21 mouse cellular contexts compared by ENCODE assay signal in genomic region chr9:45699171-45699570, GRCm38 (mm10).
A peak's percentile ranks its signal among the peaks of the same experiment; 100 is the strongest.
DNase-seq lines count a peak whose midpoint lies in the region; ATAC-seq and TF ChIP-seq lines count a peak whose summit lies in the region.
"Had no signal": no experiment of that assay in that cellular context is flagged by ENCODE, and none has a peak within 500 bp of the region (broad histone marks: within the 10 kb centered on the region; RNA-seq: fewer than 3 reads in every experiment).

No protein-coding gene starts in this region.

- WGBS in hindbrain, embryonic 10.5 days: 88% methylated on average over 10 of the region's 10 CpGs
- 72% methylated on average over 10 of the region's 10 CpGs for WGBS in hindbrain, postnatal 0 days
- WGBS in forebrain, embryonic 15.5 days: 68% methylated on average over 10 of the region's 10 CpGs
- WGBS in hindbrain, embryonic 16.5 days: 71% methylated on average over 10 of the region's 10 CpGs
- 46% methylated on average over 10 of the region's 10 CpGs for WGBS in midbrain, postnatal 0 days
- WGBS in thymus, adult 2 months: 93% methylated on average over 10 of the region's 10 CpGs

- no peaks in the 10 kb centered on the region for H3K9me3 ChIP-seq in hindbrain, embryonic 10.5 days
- no peaks in the 10 kb centered on the region for H3K9me3 ChIP-seq in hindbrain, postnatal 0 days (ENCODE audit: low read length)
- no peaks in the 10 kb centered on the region for H3K9me3 ChIP-seq in forebrain, embryonic 15.5 days
- no peaks in the 10 kb centered on the region for H3K9me3 ChIP-seq in hindbrain, embryonic 16.5 days (ENCODE audit: control insufficient read depth, low read length)
- H3K9me3 ChIP-seq in midbrain, postnatal 0 days (ENCODE audit: low read length): no peaks in the 10 kb centered on the region
- H3K9me3 ChIP-seq: embryonic facial prominence, embryonic 12.5 days; heart, embryonic 15.5 days had no signal

- H3K27me3 ChIP-seq in hindbrain, embryonic 10.5 days (ENCODE audit: insufficient read depth, poor library complexity, severe bottlenecking): no peaks in the 10 kb centered on the region
- H3K27me3 ChIP-seq in hindbrain, postnatal 0 days (ENCODE audit: insufficient read depth, low read length): no peaks in the 10 kb centered on the region
- H3K27me3 ChIP-seq in forebrain, embryonic 15.5 days: no peaks in the 10 kb centered on the region
- no peaks in the 10 kb centered on the region for H3K27me3 ChIP-seq in hindbrain, embryonic 16.5 days (replicated peaks; ENCODE audit: control insufficient read depth, insufficient read depth, low read length)
- H3K27me3 ChIP-seq in midbrain, postnatal 0 days (ENCODE audit: insufficient read depth, low read length): no peaks in the 10 kb centered on the region
- no peaks in the 10 kb centered on the region for H3K27me3 ChIP-seq in thymus, adult 2 months (ENCODE audit: control insufficient read depth, insufficient read depth, low read length)
- H3K27me3 ChIP-seq: embryonic facial prominence, embryonic 12.5 days had no signal

- no peak for TF ChIP-seq POLR2A in thymus, adult 2 months (IDR thresholded peaks at IDR 0.05; ENCODE audit: control insufficient read depth, extremely low read depth, insufficient read depth, low read length, poor library complexity)

- peaks cover 13% of the 10 kb centered on the region; the same call in 1 of the 2 replicates for H3K4me1 ChIP-seq in hindbrain, embryonic 10.5 days (replicated peaks)
- H3K4me1 ChIP-seq in hindbrain, postnatal 0 days (ENCODE audit: insufficient read depth, low read length): no peaks in the 10 kb centered on the region
- peaks cover 2% of the 10 kb centered on the region for H3K4me1 ChIP-seq in forebrain, embryonic 15.5 days
- peaks cover 3% of the 10 kb centered on the region; the same call in 1 of the 2 replicates for H3K4me1 ChIP-seq in hindbrain, embryonic 16.5 days (ENCODE audit: control insufficient read depth, insufficient read depth, low read depth, low read length)
- H3K4me1 ChIP-seq in midbrain, postnatal 0 days (ENCODE audit: insufficient read depth, low read length): 0 out of 2 replicates have a peak, but pooled peaks cover 5% of the 10 kb centered on the region
- H3K4me1 ChIP-seq in thymus, adult 2 months (replicated peaks; ENCODE audit: control insufficient read depth, insufficient read depth, low read length): no peaks in the 10 kb centered on the region
- H3K4me1 ChIP-seq: embryonic facial prominence, embryonic 12.5 days; heart, embryonic 15.5 days had no signal

- TF ChIP-seq CTCF in hindbrain, postnatal 0 days (IDR thresholded peaks at IDR 0.05; ENCODE audit: low read depth): no peak
- no peak for TF ChIP-seq CTCF in midbrain, postnatal 0 days (IDR thresholded peaks at IDR 0.05)
- TF ChIP-seq CTCF in thymus, adult 2 months (IDR thresholded peaks at IDR 0.05; ENCODE audit: borderline replicate concordance, control insufficient read depth, extremely low read depth, insufficient read depth, low read length, poor library complexity): no peak

- no peak overlapping the region for H3K9ac ChIP-seq in hindbrain, postnatal 0 days (replicated peaks; ENCODE audit: low read length)
- H3K9ac ChIP-seq in forebrain, embryonic 15.5 days (replicated peaks): no peak overlapping the region
- no peak overlapping the region for H3K9ac ChIP-seq in hindbrain, embryonic 16.5 days (ENCODE audit: low read depth, low read length)
- H3K9ac ChIP-seq in midbrain, postnatal 0 days (replicated peaks; ENCODE audit: low read length, poor library complexity, severe bottlenecking): no peak overlapping the region
- H3K9ac ChIP-seq: embryonic facial prominence, embryonic 12.5 days; heart, embryonic 15.5 days had no signal

- H3K4me2 ChIP-seq in hindbrain, postnatal 0 days (ENCODE audit: low read depth, low read length): no peak overlapping the region
- H3K4me2 ChIP-seq in forebrain, embryonic 15.5 days (replicated peaks): no peak overlapping the region
- no peak overlapping the region for H3K4me2 ChIP-seq in hindbrain, embryonic 16.5 days (ENCODE audit: low read length)
- H3K4me2 ChIP-seq in midbrain, postnatal 0 days (ENCODE audit: low read depth, low read length, poor library complexity, severe bottlenecking): no peak overlapping the region
- H3K4me2 ChIP-seq: embryonic facial prominence, embryonic 12.5 days; heart, embryonic 15.5 days had no signal

- 0 out of 2 replicates have a peak overlapping the region, but pooled peaks have one; percentile 45 for H3K27ac ChIP-seq in hindbrain, embryonic 10.5 days
- no peak overlapping the region for H3K27ac ChIP-seq in hindbrain, postnatal 0 days
- 0 out of 2 replicates have a peak overlapping the region, but pooled peaks have one; percentile 2 for H3K27ac ChIP-seq in forebrain, embryonic 15.5 days (replicated peaks)
- H3K27ac ChIP-seq in hindbrain, embryonic 16.5 days (ENCODE audit: low read depth, low read length): no peak overlapping the region; the same call in 1 of the 2 replicates
- peak overlapping the region; percentile 63 for H3K27ac ChIP-seq in midbrain, postnatal 0 days (ENCODE audit: low read depth, low read length)
- no peak overlapping the region for H3K27ac ChIP-seq in thymus, adult 2 months (ENCODE audit: control insufficient read depth, insufficient read depth, low read length)
- H3K27ac ChIP-seq: embryonic facial prominence, embryonic 12.5 days; heart, embryonic 15.5 days; layer of hippocampus, adult 2 months had no signal

- no peak for ATAC-seq in hindbrain, postnatal 0 days
- ATAC-seq in forebrain, embryonic 15.5 days (replicated peaks): no peak
- 0 out of 2 replicates have a peak, but pooled peaks have one; percentile 28 for ATAC-seq in hindbrain, embryonic 16.5 days
- peak; percentile 62; the same call in 1 of the 2 replicates for ATAC-seq in midbrain, postnatal 0 days (ENCODE audit: low FRiP score)

- no peaks in the 10 kb centered on the region for H3K36me3 ChIP-seq in hindbrain, embryonic 10.5 days
- H3K36me3 ChIP-seq in hindbrain, postnatal 0 days (ENCODE audit: insufficient read depth, low read length): no peaks in the 10 kb centered on the region; the same call in 1 of the 2 replicates
- H3K36me3 ChIP-seq in forebrain, embryonic 15.5 days: peaks cover 14% of the 10 kb centered on the region
- H3K36me3 ChIP-seq in hindbrain, embryonic 16.5 days (ENCODE audit: control insufficient read depth, insufficient read depth, low read length): no peaks in the 10 kb centered on the region
- H3K36me3 ChIP-seq in midbrain, postnatal 0 days (ENCODE audit: insufficient read depth, low read length): no peaks in the 10 kb centered on the region; the same call in none of the 2 replicates
- H3K36me3 ChIP-seq in thymus, adult 2 months (ENCODE audit: control insufficient read depth, insufficient read depth, low read length): no peaks in the 10 kb centered on the region
- H3K36me3 ChIP-seq: embryonic facial prominence, embryonic 12.5 days; heart, embryonic 15.5 days had no signal

- no peak overlapping the region for H3K4me3 ChIP-seq in hindbrain, embryonic 10.5 days
- no peak overlapping the region for H3K4me3 ChIP-seq in hindbrain, postnatal 0 days (ENCODE audit: low read length)
- no peak overlapping the region for H3K4me3 ChIP-seq in forebrain, embryonic 15.5 days
- H3K4me3 ChIP-seq in hindbrain, embryonic 16.5 days (ENCODE audit: low read length): no peak overlapping the region
- H3K4me3 ChIP-seq in midbrain, postnatal 0 days (ENCODE audit: low read depth, low read length): no peak overlapping the region
- H3K4me3 ChIP-seq in thymus, adult 2 months (ENCODE audit: control insufficient read depth, insufficient read depth, low read length): no peak overlapping the region
- H3K4me3 ChIP-seq: embryonic facial prominence, embryonic 12.5 days; heart, embryonic 15.5 days; layer of hippocampus, adult 2 months; myocyte had no signal

- DNase-seq in hindbrain, embryonic 10.5 days (ENCODE audit: low spot score): no peak
- DNase-seq in hindbrain, postnatal 0 days (ENCODE audit: low spot score): no peak
- DNase-seq in midbrain, postnatal 0 days (ENCODE audit: low spot score): no peak
- DNase-seq in layer of hippocampus, adult 18-20 months (ENCODE audit: low spot score in 2 of 2): no peak
- DNase-seq in thymus, adult 2 months: no peak
- DNase-seq in kidney, adult 11 months: no peak
- DNase-seq: adrenal gland, postnatal 36 days; cerebellum, adult 18-20 months; cerebellum, postnatal 25 days; heart, postnatal 36 days; kidney, adult 8-10 months; kidney, postnatal 10 days; lung, postnatal 4 days; right cerebral cortex, postnatal 25 days; thymus, postnatal 14 days had no signal

Comparison
In these comparisons a context has a peak if more than half of its experiments do, and no peak if none do; other contexts are left out.
1. H3K27ac ChIP-seq: peak in hindbrain, embryonic 10.5 days (single experiment), forebrain, embryonic 15.5 days (single experiment) and midbrain, postnatal 0 days (single experiment); none in hindbrain, postnatal 0 days (single experiment), hindbrain, embryonic 16.5 days (single experiment) and thymus, adult 2 months (single experiment).
2. ATAC-seq: peak in hindbrain, embryonic 16.5 days (single experiment) and midbrain, postnatal 0 days (single experiment); none in hindbrain, postnatal 0 days (single experiment) and forebrain, embryonic 15.5 days (single experiment).